Mouse (Mus musculus): ENCODE measurements around the gene Emc6.

GRCm38 (mm10) chr11:73207621-73208020, 30.8 kb upstream of the Emc6 start:
- TF ChIP-seq CTCF (IDR thresholded peaks at IDR 0.05; ENCODE audit: borderline replicate concordance, control insufficient read depth, extremely low read depth, insufficient read depth, low read length, poor library complexity) (no peak), POLR2A (IDR thresholded peaks at IDR 0.05; ENCODE audit: control insufficient read depth, extremely low read depth, insufficient read depth, low read length, poor library complexity) (no peak)

Measured in thymus, adult 2 months (tissue).